Mouse (Mus musculus): ENCODE results near the gene Lasp1.
"Not testable (repeated sequence)": the region's sequence is repeated elsewhere in the genome, so short reads cannot be mapped to it uniquely, and the experiment has no call there.

Gene Lasp1

DNA sequence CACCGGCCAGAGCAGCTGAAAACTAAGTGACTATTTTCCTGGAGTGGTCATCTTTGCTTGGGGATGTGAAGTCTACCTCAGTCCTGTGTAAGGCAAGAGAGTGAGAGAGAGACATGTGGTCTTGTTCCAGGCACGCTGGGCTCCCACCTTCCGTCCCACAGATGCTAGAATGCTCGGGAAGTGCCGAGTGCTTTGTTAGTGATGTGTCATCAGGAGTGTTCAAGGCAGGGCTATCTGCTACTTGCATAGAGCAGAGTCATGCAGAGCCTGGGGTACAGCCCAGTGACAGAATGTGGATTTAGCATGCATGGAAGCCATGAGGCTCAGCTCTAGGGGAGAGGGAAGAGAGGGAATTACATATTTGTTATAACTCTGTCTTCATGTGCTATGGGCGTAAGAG lies 28.9 kb downstream of the Lasp1 start:
- no peak for DNase-seq (ENCODE audit: low read depth, low spot score)

DNA sequence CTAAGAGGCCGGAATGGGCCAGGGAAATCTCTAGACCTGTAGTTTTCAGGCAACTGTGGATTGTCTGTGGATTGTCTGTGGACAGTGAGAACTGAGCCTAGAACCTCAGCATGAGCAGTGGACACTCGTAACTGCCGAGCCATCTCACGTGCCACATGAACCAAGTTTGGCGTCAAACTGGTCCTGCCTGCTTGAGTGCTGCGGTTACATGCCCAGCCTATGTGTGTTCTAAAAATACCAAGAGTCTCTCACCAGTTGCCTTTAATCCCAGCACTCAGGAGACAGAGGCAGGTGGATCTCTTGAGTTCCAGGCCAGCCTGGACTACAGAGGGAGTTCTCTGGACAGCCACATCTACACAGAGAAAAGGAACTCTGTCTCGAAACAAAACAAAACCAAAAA lies 30.6 kb downstream of the Lasp1 start:
- no peak for DNase-seq (ENCODE audit: low read depth, low spot score)

DNA sequence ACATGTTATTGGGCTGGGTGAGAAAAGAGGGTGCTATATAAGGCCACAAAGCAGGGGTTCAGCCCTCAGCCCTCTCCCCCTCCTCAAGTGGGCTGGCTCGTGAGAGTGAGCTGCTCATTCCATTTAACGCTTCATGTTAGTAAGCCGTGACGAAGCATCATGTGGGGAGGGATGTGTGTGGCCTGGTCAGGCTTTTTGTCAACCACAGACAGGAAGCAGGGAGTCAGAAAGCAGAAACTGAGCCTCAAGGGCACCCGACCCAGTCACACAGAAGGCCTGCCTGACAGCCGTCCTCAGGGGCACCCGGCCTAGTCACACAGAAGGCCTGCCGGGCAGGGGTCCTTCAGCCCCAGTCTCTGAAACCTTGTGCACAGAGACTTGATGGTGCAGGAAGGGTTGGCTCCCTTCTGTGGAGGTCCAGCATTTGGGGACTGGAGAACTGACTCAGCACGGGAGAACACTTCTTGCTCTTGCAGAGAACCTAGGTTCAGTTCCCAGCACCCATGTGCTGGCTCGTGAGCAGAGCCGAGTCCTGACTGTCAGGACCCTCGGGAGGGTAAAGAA lies 31.2 kb downstream of the Lasp1 start:
- DNase-seq (ENCODE audit: low read depth, low spot score): no peak

DNA sequence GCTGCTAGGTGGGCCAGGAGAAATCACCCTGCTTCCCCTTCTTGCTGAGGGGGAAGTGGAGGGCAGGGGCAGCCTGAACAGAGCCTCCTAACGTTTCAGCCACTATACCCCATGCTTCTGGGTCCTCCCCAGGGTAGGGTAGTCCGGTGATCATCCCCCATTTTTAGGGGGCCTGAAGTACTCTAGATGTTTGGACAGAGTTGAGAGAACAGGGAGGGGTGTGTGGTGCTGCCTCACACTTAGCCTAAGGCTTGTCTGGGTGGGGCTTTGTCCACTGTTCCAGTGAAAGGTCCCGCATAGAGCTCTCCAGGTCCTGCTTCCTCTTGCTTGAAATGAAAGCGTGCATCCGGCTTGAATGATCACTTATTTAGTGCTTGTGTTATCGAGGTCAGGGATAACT lies 31.7 kb downstream of the Lasp1 start:
- DNase-seq (ENCODE audit: low read depth, low spot score): no peak

DNA sequence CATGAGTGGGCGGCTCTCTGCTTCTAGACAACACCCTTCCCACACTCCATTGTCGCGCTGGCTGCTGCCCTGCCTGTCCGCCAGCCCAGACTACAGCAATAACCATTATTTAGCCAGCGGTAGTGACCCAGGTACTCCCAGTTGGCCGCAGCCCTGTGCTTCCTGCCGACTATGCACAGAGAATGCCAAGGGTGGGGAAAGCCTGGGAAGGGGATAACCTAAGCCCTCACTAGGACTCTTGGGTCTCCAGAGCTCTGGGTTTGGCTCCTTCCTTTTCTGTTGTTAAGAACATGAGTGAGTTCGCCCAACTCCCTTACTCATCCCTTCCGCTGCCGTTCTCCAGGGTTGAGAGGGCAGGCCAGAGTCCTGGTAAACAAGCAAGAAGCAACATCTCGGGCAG lies 33.2 kb downstream of the Lasp1 start:
- DNase-seq (ENCODE audit: low read depth, low spot score): no peak

DNA sequence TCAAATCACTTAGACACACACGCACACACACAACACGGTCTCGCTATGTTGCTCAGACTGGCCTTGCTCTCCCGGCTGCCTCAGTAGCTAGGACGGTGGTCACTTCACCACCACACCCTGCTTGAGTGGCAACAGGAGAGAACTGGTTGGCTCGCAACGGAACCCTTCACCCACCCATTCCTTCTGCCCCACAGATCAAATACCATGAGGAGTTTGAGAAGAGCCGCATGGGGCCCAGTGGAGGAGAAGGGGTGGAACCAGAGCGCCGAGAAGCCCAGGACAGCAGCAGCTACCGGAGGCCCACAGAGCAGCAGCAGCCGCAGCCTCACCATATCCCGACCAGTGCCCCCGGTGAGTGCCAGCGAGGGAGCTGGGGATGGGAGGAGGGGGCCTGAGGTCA lies 34.6 kb downstream of the Lasp1 start:
- no peak for DNase-seq (ENCODE audit: low read depth, low spot score)

DNA sequence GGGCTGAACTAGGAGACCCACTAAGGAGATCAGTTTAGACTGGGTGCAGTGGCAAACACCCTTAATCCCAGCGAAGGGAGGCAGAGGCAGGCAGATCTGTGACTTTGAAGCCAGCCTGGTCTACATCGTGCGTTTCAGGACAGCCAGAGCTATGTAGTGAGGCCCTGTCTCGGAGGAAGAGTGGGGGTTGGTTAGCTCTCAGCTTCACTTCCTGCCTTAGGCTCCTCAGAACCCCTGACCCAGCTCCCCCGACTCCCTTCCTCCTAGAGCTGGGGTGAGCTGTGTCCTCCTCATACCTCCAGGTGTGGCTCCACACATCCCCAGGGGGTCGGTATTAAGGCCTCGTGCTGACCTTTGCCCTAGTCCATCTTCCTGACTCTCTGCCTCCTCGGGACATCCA lies 37.7 kb downstream of the Lasp1 start:
- peak; percentile 6 for DNase-seq (ENCODE audit: low read depth, low spot score)

DNA sequence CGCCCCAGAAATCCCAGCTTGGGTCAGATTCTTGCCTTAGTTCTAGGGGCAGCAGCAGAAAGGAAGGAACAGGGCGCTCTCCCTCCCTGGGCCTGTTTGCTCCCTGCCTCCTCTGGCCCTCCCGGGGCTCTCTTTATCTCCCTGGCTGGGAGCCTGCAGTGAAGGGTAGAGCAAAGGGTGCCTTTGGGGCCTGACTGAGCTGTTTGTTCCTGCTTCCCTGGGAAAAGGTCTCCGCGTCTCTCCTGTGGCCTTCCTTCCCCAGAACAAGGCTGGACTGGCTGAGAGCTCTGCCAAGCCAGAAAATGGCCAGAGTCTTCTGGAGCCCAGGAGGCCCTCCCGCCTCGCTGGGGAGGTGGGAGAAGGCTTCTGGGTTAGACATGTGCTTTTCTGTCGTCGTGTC lies 38.3 kb downstream of the Lasp1 start:
- not testable (repeated sequence) for DNase-seq (ENCODE audit: low read depth, low spot score)

DNA sequence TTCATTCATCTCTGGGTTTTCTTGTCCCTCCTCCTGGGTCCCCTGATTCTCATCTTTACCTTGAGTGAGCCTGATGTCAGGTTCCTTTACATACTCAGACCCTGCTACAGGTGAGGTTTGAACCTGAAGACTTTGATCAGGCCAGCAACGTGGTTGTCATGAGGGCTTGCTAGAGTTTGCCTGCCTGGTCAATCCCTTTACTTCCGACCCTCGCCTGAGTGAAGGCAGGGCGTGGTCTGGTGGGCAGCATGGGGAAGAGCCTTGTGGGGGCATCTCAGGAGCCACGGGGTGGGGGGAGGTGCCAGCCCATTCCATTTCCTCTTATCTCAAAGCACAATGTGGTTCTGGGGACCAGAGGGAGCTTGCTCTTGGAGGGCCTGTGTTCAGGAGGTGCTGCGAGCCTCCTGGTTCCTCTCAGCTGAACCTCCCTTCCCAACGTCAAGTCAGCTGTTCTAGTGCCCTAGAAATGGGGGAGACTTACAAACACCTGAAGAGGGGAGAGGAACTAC lies 38.9 kb downstream of the Lasp1 start:
- DNase-seq (ENCODE audit: low read depth, low spot score): no peak

DNA sequence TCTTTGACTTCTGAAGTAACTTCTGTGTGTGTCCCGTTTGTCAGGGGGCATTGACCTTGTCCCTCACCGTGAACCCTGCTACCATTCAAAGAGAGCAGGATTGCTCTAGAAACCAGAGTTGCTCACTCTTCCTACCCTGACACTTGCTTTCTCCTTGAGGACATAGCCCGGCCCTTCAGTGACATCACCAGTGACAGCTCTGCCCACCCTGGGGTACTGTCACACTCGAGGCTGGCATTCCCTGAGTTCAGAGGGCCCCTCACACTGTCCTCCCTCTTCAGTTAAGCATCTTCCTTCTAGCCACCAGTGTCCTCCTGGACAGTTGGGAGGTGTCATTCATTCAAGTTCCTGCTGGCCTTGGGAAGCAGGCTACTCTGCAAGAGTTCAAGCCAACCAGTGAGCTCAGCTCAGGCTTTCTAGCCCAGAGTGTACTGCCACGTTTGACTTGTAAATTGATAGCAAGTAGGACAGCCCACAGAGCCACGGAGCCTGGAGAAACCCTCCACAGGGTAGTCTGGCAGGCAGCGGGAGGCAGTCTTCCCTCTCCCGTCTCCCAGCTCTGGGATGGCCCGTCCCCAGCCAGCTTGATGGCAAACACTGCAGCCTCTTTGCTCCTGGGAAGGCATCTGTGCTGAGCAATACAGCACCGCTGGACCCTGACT lies 40.1 kb downstream of the Lasp1 start:
- DNase-seq (ENCODE audit: low read depth, low spot score): peak; percentile 40

DNA sequence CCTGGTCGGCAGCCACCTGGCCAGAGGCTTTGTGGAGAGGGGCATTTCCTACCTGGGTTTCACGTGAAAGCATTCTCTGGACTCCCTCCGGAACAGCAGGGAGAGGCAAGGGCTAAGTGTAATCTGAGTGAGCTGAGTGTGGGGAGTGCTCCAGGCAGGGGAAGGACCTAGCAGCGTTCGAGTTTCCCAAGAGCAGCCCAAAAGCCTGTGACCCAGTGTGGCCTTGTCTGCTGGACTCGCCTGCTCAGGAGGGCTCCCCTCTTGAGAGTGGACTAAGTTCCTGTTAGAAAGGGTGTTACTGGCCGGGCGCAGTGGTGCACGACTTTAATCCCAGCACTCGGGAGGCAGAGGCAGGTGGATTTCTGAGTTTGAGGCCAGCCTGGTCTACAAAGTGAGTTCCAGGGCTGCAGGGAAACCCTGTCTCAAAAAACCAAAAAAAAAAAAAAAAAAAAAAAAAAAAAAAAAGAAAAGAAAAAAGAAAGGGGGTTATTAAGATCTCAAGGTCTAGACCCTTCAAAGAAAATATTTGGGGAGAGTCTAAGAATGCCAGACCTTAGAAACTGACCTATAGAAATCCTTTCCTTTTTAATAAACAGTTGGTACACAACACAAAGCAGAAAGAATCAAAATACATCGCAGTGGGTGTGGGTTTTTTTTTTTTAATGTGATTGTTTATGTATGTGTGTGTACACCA lies 40.8 kb downstream of the Lasp1 start:
- DNase-seq (ENCODE audit: low read depth, low spot score): peak; percentile 11

DNA sequence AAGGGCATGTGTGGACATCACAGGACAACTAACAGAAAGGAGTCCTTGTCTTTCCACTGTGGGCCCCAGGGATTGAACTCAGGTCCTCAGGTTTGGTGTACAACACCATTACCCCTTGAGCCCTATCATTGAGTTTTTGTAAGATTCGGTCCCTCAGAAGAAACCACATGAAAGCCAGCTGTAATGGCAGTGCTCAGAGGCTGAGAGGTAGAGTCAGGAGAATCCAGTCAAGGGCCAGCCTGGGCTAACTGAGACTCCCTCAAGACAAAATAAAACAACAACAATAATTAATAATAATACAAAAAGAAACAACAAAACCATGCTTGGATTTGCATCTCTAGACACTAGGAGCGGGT lies 41.3 kb downstream of the Lasp1 start:
- no peak for DNase-seq (ENCODE audit: low read depth, low spot score)

DNA sequence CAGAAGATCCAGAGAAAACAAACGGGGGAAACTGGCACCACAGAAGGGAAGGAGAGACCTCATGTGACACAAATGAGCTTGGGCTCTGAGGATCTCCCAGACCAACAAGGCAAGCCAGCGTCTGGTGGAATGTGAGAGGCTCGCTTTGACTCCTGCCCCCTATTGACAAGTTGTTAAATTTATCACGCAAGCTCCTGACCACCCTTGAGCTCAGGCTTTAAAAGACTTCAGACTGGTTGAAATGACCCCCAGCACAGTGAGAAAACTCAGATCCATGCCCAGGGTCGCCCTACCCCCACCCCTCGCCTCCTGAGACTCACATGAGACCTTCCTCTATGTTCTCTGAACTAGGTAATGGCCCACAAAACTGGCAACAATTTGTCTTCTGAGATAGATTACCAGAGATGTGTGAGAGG lies 41.7 kb downstream of the Lasp1 start, which contains the start of gene B230217C12Rik:
TSS of gene B230217C12Rik (plus strand) at position 242 of the 416 bp plus-strand sequence.
- peak; percentile 85 for DNase-seq (ENCODE audit: low read depth, low spot score)

DNA sequence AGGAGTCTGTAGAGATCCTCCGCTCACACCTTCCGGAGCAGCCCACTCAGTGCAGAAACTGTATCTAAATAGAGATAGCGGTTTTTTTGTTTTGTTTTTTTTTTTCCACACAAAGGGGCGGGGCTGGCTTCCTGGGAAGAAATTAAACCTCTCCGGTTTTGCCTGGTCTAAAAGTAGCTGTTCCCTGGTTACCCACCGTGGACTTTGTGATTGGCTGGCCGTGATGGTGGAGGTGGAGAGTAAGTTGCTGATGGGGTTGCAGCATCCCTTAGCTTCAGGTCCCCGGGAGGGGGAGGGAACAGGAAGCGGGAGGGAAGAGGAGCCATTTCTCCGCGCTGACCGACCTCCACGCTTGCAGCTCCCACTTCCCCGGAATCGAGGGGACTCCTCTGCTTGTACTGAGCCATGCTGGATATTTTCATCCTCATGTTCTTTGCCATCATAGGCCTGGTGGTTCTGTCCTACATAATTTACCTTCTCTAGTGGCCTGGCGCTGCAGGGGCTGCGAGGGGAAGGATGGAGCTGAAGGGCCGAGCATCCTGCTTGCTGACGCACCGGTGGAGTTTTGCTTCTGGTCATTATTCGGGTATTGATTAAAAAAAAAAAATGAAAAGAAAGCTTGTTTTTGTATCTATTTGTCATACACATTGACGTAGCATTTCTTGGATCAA lies 42.3 kb downstream of the Lasp1 start:
- DNase-seq (ENCODE audit: low read depth, low spot score): peak; percentile 97

DNA sequence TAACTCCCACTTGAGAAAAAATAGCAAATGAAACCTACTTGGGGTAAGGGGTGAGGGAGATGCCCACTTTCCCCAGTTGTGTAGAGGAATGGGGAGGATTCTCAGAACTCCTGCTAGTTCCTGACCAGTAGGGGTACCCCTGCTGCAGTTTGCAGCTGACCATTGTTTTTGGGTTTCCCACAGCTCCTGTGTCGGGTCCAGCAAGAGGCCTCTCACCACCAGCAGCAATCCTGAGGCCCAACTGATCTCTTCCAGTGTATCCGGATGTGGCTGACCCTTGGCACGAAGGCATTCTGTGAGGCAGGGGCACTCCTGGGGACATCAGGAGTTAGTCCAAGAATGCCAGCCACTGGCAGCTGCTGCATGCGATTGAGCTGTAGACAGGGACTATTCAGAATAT lies 43.2 kb downstream of the Lasp1 start:
- no peak for DNase-seq (ENCODE audit: low read depth, low spot score)

DNA sequence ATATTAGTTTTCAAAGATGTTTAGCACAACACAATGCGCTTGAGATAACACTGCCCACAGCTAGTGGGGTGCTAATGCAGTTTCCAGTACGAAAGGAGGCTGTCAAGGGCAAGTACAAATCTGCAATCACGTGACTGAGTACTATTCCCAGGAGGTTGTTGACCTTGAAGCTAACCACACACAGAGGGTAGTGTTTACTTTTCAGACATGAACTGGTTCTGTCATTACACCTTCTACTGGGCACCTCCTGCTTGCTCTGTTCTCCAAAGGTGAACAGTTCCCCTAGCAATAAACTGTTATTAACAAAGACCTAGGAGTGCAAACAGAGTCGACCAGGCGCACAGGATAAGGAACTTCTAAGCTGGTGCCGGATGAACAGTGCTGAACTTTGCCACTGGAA lies 51.6 kb downstream of the Lasp1 start:
- peak; percentile 71 for DNase-seq (ENCODE audit: low read depth, low spot score)

DNA sequence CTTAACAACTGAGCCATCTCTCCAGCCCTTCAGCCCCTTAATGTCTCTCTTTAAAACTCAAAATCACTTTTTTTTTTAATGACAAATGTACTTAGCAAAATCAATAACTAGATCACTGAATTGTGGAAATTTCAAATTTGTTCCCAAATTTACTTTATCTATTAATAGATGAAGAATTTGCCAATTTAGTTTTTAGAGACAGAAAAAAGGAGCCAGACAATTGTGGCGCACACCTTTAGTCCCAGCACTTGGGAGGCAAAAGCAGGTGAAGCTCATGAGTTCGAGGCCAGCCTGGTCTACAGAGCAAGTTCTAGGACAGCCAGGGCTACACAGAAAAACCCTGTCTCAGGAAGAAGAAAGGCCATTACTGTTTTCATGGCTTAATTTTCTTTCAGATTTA lies 52.8 kb downstream of the Lasp1 start:
- DNase-seq (ENCODE audit: low read depth, low spot score): no peak

DNA sequence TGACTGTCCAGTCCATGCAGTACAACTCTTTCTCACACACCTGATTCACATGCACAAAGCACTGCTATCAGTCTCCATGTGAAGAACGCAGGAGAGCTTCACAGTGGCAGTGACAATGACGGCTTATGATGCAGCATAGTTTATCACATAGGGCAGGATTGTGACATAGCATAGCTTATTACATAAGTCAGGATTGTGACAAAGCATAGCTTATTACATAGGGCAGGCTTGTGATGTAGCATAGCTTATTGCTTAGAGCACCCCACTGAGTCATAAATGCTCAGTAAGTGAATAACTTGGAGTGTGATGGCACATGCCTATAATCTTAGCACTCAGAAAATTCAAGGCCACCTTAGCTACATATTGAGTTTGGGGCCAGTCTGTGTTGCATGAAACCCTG lies 56.7 kb downstream of the Lasp1 start:
- no peak for DNase-seq (ENCODE audit: low read depth, low spot score)

DNA sequence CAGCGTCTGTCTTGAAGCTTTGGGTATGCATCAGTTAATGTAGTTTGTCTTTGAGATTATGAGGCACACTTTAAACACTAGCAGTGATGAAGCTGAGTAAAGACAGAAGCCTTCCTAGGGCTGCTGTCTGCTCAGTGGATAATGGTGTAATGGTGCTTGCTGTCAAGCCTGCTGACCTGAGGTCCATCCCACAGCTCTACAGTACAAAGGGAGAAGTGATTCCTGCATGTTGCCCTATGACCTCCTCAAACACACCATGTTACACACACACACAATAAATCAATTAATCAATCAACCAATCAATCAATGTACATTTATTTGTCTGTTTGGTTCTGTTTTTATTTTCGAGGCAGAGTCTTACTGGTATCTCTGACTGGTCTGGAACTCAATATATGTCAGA lies 63.3 kb downstream of the Lasp1 start:
- no peak for DNase-seq (ENCODE audit: low read depth, low spot score)

DNA sequence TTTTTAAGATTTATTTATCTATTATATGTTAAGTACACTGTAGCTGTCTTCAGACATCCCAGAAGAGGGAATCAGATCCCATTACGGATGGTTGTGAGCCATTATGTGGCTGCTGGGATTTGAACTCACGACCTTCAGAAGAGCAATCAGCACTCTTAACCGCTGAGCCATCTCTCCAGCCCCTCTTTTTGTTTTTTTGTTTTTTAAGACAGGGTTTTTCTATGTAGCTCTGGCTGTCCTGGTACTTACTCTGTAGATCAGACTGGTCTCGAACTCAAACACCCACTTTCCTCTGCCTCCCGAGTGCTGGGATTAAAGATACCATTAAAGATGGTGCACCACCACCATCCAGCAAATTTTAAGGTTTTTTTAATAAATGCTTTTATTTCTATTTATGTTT lies 66.6 kb downstream of the Lasp1 start:
- no peak for DNase-seq (ENCODE audit: low read depth, low spot score)

DNA sequence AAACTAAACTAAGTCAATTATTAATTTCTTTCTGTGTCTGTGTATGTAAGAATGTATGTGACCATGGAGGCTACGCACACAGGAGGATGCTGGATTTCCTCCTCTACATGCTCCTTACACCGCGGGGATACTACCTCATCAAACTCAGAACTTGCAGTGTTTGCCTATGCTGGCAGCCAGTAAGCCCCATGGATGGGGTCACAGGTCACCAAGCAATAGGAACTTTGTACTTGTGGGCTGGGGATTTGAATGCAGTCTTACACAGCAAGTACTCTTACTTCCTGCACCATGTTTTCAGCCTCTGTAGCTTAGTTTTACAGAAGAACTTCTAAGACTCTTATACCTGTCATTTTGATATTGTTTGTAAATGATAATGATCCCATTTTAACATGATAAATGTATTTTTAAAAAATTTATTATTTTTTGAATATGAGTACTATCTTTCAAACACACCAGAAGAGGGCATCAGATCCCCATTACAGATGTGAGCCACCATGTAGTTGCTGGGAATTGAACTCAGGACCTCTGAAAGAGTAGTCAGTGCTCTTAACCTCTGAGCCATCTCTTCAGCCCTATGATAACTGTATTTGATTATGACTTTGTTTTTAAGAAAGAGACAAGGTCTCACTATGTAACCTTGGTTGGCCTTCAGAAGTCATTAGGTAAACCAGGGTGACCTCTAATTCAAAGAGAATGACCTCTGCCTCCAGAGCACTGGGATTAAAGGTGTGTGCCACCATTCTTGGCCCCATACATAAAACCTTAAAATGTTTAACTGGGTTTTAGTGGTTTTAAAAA lies 67.5 kb downstream of the Lasp1 start:
- no peak for DNase-seq (ENCODE audit: low read depth, low spot score)

DNA sequence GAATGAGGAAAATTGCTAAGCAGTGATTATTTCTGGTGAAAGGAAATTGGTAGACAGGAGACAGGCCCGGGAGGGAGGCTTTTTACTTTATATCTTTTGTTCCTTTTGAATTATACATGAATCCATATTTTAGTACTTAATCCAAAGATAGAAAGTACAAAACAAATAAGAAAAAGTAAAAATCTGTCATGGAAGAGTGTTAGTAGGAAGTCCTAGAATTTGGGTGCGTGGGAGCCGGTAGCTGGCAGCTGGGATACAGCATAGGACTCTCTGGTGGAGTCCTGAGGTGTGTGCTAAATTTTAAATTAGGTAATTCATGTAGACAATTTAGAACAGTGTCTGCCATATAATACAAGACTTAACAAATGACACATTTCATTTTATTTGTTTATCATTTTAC lies 68.8 kb downstream of the Lasp1 start:
- no peak for DNase-seq (ENCODE audit: low read depth, low spot score)

All from ES-CJ7 (cell line).